Mouse (Mus musculus) stomach, postnatal 0 days (tissue): ENCODE results near the gene Bst2.

Experiments used
- CTCF ChIP-seq: IDR thresholded peaks from 2 replicates; pipeline ENCODE4 v1.5.1; 2016; ENCODE audit warnings: antibody characterized with exemption, low read depth, mild to moderate bottlenecking, moderate library complexity
- EP300 ChIP-seq: optimal IDR thresholded peaks from 2 replicates; pipeline ENCODE3; 2016; ENCODE audit warnings: antibody characterized with exemption

GRCm38 (mm10) chr8:71550754-71551153 is 13.5 kb upstream of the Bst2 start:
- TF ChIP-seq CTCF, result no peak
- no peak for TF ChIP-seq EP300
